Mouse (Mus musculus) left cerebral cortex, postnatal 10 days (tissue): Measurements from ENCODE around the gene Tmpo. TPM values are rescaled to one million over a fixed set of nuclear protein-coding genes. Genes with fewer than 3 reads are reported as not detected.

Experiments used
- DNase-seq, 2 experiments: peaks; one replicate each; pipeline ENCODE4 v3.0.0; 2021 to 2022; ENCODE audit warnings: low spot score in 2 of 2, mixed read lengths in 1 of 2; ENCODE audit errors: extremely low spot score in 1 of 2
- intact Hi-C: fragments of 180-260 bp; cut with DNase I; formaldehyde crosslinking; loops from one replicate; pipeline ENCODE4 v1.15.1; 2025
- total RNA-seq, 2 experiments: library from RNA; stranded (reverse); gene quantifications; 2 replicates each; pipeline ENCODE4 v1.2.3; 2021

The Tmpo gene
- total RNA-seq, 2 experiments from 2014 or later: 36.6 to 38.2 TPM

DNA sequence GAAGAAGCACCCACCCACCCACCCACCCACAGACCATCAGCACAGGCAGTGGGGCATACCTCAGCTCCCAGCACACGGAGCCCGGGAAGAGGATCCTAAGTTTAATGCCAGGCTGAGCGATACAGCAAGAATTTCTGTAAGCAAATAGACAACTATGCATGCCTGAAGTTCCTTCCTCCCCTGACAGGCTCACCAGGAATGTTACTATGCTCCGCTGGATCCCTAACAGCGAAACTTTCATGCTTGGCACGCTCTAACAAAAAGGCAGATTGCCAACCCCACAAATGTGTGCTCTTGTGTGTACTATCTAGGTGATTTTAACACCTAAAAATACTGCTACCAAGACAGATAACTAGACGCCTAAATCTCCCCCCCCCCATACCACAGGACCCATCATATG lies 13.8 kb downstream of the Tmpo start:
- no peak for DNase-seq
- intact Hi-C loops: no loop called here

DNA sequence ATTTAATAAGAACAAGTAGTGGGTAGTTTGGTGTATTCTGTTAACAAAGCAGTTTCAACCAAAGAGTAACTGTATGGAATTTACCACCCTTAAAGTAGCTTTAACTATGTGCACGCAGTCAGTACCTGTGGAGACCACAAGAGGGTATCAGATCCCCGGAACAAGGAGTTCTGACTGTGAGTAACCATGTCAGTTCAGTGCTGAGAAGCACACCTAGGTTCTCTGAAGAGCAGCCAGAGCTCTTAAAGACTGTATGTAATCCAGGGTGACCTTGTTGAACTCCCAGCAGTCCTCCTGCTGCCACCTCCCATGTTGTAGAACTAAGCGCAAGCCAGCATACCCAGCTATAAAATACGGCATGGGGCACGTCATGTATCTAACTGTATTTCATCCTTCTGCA lies 14.2 kb downstream of the Tmpo start:
- DNase-seq: peak in 1 of 2 experiments; percentile 53
- intact Hi-C loops: no loop called here

DNA sequence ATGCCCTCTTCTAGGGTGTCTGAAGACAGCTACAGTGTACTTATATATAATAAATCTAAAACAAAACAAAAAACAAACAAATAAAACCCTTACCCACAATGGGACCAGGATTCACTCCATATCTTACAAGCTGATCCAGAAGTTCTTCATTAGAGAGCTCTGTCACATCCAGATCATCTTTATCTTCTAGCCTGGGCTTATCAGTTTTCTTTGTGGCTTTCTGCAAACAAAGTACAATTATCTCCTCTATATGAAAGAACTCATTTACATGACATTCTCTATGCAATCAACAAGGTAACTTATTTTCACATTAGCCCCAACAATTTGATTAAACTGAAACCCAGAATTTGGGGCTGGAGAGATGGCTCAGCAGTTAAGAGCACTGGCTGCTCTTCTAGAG lies 15.3 kb downstream of the Tmpo start:
- intact Hi-C loops: no loop called here
- DNase-seq: no peak

DNA sequence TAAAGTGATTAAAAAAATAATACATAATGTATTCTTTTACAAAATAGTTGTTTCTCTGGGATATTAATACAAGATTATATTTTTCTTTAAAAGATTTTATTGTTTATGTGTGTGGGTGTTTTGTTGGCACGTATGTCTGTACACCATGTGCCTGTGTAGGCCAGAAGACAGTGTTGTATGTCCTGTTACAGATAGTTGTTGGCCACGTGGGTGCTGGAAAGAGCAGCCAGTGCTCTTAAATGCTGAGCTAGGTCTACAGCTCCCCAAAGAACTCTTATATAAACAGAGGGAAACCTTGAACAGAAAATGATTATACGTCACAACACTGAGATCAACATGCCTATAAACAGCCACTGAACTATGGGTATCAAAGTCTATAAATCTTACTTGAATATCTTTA lies 16.6 kb downstream of the Tmpo start:
- DNase-seq: no peak
- intact Hi-C loops: no loop called here

DNA sequence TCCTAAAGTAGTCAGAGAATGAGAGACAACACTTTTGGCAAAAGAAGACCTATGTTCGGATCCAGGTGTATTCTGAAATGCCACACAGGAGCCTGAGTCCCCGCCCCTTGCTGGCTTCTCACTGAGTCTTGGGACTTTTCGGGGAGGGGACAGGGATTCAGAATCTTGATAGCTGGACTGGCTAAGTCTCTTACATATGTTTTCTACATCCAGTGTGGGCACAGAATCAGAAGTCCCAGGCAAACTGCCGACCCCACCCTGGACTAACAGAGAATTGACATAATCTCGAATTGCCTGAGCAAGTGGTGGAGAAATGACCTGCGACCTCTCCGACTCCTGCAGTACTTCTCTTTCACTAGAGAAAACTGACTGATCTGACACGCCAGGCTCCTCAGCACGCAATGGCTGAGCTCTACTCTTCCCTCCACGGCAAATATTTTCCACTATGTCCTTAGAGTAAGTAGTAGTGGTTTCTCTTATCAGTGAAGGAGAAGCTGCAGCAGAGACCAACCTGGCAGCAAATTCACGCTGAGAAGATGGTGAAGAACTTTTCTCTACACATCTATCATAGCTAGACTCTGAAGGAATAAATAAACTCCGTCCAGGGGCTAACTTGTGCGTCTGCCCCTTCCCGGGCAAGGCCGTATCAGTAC lies 18.5 kb downstream of the Tmpo start:
- intact Hi-C loops: no loop called here
- DNase-seq: no peak

DNA sequence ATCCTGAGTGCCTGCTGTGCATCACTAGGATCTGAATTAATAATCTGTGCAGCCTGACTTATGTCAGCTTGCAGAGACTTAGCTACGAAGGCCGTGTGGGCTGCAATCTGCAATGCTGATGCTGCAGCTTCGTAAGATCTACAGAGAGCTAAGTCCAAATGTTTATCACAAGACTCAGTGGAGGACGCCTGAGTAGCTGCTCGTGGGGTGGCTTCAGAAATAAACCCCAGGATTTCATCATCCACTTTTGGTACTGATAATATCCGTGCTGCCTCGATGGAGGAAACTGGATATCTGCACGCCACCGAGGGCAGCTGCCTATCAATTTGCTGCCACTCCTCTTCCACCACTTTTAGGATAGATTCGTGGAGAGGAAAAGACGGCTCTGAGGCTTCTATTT lies 19.0 kb downstream of the Tmpo start:
- no peak for DNase-seq
- intact Hi-C loops: no loop called here

DNA sequence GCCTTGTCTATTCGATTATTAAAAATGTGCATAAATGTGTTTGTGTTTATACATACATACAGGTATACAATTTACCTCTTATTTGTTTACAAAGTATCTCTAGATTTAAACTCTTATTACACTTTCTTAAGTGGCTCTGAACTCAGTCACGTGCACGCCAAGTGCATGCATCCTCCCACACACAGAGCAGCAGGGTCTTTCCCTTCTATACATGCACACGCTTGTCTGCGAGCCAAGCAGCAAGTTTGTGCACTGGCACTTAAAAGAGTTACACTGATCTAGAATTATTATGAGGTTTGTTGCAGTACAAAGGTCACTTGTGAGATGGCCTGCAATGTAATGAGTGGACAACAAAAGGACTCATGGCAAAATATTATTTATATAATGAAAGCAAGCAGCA lies 20.1 kb downstream of the Tmpo start:
- intact Hi-C loops: no loop called here
- no peak for DNase-seq

DNA sequence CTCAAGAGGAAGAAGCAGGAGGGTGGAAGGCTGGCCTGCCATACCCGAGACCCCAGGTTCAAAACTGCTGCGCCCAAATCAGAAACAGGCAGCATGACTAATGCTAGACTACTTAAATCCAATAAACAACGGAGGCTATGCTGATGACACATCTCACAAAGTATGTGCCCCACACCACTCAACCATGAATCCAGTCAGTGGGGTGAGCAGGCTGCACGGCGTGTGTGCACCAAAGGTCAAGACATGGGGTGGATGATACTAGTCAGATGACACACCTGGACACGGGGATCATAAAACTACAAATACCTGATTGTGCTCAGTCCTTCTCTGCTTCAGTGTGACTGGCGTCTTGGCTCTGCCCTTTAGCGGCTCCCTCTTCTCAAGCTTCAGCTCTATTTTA lies 22.7 kb downstream of the Tmpo start:
- intact Hi-C loops: no loop called here
- no peak for DNase-seq

DNA sequence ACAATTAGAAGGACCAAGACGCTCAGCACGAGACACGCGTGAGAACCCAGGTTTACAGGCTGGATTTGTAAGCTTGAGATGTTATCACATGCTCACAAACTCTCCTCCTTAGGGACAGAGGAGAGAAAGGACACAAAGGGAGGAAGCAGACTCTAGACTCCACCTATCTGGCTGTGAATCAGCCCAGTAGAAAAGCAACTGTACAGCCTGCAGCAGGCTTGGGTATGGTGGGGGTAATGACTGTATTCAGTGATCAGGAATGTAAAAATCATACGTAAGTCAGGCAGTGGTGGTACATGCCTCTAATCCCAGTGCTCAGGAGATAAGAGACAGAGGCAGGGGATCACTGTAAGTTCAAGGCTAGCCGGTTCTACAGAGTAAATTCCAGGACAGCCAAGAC lies 24.8 kb downstream of the Tmpo start:
- intact Hi-C loops: no loop called here
- DNase-seq: no peak

DNA sequence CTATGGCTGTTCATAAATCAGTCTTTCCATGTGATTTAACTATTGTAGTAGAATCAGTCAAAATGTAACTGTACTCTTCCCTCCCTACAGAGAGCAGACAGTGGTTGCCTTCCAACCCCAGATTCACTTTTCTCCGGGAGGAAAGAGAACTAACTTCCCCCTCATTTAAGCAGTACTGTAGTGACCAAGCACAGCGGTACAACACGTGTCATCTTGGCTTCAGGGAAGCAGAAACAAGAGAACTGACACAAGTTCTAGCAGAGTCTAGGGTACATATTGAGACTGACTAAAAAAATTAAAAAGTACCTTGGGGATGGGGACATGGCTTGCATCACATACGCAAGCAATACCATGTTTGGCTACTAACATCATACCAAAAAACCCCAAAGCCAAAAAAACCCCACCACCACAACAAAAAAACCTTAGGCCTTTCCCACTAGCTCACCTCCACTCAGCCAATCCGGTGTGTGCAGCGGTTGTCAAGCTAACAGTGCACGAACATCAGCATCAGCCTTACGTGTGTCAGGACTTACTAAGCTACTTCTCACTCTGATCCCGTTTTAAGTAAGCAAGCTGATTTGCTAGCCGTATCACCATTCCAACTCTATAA lies 27.1 kb downstream of the Tmpo start:
- DNase-seq: no peak
- intact Hi-C loops: no loop called here

DNA sequence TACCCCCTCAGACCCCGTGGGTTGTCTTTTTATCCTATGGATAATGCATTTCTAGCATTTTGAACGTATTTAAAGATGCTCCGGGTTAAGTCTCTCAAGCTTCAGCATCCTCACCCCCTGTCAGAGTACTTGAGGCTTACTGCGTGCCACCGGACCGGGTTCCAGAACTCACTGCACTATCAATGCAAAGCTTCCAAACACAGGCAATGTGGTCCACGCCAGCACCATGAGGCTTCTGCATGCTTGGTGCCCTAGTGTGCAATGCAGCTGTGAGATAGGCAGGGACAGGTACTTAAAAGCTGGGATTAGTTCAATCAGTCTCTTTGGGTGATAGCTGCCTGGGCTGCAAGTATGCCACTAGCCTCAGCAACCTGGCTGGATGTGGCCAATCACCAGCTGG lies 35.7 kb downstream of the Tmpo start:
- intact Hi-C loops: loop anchor here (10.0 kb wide), 1 partner anchor 421 kb away; no protein-coding TSS in a partner anchor
- DNase-seq: no peak

DNA sequence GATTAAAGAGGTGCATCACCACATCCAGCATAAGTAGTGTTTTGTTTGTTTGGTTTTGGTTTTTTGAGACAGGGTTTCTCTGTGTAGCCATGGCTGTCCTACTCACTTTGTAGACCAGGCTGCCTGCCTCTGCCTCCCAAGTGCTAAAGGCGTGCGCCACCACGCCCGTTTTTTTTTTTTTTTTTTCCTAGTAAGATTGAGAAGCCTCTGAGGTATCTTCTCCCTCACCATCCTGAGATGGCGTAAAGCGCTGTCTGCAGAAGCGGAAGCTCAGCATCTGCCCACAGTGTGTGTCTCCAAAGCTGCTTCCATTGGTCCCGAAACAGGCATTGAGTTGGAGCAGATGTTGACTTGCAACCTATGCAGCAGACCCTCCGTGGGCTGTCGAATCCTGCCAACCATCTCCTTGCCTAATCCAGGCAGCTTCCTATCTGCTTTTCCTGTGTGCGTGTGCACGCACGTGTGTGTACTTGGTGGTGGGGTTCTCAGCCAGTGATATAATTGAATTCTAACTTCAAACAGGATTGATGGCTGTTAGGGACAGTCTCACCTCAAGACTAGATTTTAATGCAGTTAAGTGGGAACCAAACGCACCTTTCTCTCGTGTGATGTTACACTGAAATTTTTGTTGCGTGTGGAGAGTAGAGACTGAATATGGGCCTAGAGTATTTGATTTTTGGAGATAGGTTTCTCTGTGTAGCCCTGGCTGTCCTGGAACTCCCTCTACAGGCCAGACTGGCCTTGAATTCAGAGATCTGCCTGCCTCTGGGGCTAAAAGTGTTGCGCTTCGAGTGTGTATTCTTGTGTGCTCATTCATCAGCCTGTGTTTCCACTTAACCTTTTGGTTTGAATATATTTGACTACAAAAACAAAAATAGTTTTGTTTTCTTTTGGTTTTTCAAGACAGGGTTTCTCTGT lies 37.5 kb downstream of the Tmpo start:
- no peak for DNase-seq
- intact Hi-C loops: loop anchor here (5.0 to 10.0 kb wide), 2 partner anchors 71 to 419 kb away; no protein-coding TSS in a partner anchor

DNA sequence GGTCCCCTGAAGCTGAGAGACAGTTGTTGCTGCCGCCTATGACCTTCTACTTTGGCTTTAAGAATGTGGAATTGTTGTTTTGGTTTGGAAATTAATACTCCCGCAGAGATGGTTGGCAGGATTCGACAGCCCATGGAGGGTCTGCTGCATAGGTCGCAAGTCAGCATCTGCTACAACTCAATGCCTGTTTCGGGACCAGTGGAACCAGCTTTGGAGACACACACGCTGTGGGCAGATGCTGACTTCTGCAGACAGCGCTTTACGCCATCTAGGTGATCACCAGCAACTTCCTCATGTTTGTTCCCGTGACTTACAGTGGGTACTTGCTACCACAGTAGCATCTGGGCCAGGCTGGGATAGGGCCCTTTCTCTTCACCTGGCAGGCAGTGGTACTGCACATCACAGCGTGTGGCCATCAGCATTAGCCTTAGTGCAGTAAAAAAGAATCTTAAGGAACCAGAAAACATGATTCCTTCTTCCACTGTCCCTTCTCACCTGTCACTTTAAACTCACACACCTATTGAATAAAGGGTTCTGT lies 38.4 kb downstream of the Tmpo start:
- intact Hi-C loops: loop anchor here (5.0 to 10.0 kb wide), 2 partner anchors 70 to 418 kb away; no protein-coding TSS in a partner anchor

DNA sequence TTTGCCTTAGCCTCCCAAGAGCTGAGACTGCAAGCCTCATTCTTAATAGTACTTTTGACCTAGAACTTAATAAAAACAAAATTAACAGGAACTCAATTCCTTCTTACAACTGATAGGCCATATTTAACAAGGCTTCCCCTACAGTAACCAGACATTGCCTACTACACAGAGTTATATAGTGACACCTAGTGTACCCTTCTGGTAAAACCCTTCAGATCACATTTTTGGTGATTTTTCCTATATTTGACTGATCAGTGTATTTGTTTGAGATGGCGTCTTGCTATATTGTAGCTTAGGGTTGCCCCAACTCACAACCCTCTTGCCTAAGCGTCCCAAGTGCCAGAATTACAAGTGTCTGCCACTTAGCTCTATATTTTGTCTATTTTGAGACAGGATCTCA lies 39.6 kb downstream of the Tmpo start:
- peak in 1 of 2 experiments; percentile 45 for DNase-seq
- intact Hi-C loops: loop anchor here (5.0 to 10.0 kb wide), 2 partner anchors 69 to 417 kb away; no protein-coding TSS in a partner anchor

More for the DNA sequence above, 38.4 kb downstream of the Tmpo start:
- no peak for DNase-seq

DNA sequence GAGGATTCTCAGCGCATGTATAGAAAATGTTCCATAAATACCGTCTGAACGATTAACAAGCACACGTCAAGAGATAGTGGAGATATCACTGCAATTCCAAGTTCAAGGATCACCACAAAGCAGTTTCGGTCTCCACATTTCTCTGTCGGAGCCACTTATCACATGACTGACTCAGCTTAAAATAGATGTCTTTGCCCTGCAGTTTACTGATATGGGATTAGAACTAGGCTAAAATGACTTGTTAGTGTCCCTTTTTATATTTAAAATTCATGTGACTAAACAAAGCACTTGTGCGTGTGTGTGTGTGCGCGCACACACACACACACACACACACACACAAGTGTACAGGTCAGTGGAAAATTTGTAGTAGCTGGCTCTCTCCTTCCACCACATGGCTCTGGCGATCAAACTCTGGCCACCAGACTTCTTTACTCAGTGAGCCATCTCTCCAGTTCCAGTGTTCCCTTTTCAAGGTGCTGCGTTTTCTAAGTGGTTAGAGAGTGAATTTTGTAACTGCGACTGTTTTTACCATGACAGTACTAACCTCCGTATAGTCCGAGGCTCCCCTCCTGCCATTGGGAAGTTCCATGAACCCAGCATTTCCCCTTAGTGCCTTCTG lies 41.9 kb downstream of the Tmpo start:
- DNase-seq: no peak
- intact Hi-C loops: no loop called here

DNA sequence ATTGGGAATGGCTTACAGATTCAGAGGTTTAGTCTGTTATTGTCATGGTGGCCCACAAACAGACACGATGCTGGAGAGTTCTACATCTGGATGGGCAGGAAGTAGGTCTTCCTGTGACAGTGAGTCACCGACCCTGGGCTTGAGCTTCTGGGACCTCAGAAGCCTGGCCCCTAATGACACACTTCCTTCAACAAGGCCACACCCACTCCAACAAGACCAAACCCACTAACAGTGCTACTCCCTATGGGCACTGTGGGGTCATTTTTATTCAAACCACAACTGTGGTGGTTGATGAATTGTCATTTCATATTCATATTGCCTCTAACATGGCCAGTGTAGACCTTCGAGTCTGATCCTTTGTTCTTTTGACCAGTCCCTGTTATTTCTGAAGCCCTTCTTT lies 42.8 kb downstream of the Tmpo start:
- intact Hi-C loops: no loop called here
- no peak for DNase-seq

DNA sequence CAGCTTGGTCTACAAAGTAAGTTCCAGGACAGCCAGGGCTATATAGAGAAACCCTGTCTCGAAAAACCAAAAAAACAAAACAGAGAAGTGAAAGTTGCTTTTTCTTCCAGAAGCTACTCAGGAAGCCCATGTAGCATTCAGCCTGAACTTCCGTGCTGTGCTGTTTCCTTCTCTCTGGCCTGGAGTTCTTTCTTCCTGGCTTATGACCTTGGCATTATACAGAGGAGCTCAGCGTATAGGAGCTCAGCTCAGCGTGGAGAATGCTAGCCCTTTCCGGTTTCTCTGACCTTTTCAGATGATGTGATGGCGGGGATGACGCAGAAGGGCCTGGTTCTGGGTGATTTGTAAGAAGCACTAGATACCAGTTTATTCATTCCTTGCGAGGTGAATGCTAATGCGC lies 43.7 kb downstream of the Tmpo start:
- no peak for DNase-seq
- intact Hi-C loops: no loop called here

DNA sequence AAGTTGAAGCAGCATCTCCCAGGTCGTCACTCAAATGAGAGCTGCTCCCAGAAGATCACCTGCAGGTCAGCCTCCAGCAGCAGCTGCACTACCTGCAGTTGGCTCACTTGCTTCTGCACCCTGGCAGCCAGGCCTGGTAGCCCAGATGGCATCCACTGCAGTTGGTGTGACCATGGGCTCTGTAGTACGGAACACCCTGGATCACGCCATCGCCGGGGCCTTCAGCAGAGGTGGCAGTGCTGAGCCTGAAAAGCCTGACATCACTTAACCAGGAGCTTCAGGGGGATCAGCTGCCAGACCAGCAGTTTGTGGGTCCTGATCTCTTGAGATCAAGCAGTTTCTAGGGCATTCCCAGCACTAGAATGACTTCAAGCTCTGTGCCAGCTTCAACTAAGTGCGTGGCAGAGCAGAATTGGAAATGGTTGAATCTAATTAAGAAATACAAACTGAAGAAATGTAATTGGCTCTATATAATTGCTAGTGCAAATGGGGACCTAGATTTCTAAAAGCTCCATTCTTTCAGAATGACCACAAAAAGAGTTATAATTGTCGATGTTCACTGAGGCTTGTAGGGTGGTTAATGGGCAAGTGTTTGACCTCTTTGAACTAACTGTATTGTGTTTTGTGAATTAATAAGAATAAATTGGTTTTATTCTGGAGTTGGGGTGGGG lies 45.7 kb downstream of the Tmpo start:
- no peak for DNase-seq
- intact Hi-C loops: no loop called here

DNA sequence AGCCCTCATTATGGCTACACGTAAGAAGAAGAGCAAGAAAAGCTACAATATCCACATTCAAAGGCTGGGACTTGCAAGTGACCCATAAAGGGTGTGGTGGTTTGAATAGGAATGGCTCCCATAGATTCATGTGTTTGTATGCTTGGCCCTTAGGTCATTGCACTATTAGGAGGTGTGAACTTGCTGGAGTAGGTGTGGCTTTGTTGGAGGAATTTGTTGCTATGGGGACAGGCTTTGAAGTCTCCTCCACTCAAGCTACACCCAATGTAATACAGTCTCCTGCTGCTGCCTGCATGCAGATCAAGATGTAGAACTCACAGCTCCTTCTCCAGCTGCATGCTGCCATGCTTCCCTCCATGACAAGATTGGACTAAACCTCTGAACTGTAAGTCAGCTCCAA lies 49.5 kb downstream of the Tmpo start:
- no peak for DNase-seq
- intact Hi-C loops: no loop called here
